Mouse (Mus musculus) lung, postnatal 4 days (tissue): ENCODE data around the gene Kiss1r.
A peak's percentile ranks its signal among the peaks of the same experiment; 100 is the strongest.

Experiments
- DNase-seq, 2 experiments: peaks; one replicate each; pipeline ENCODE4 v3.0.0; 2021

Gene Kiss1r

GRCm38 (mm10) chr10:79924998-79925784 is 8.4 kb downstream of the Kiss1r start:
- peak; percentile 91 to 95 for DNase-seq

GRCm38 (mm10) chr10:79925785-79926490 is 9.2 kb downstream of the Kiss1r start:
- DNase-seq, result no peak

GRCm38 (mm10) chr10:79926491-79927323 is 9.9 kb downstream of the Kiss1r start, which contains the start of gene Arid3a:
Gene Arid3a, plus strand, starts transcription at chr10:79927043.
- DNase-seq, result peak; percentile 95 to 96

- DNase-seq, result peak; percentile 78 to 83
Measured at GRCm38 (mm10) chr10:79927324-79928029, 10.7 kb downstream of the Kiss1r start.

- peak; percentile 75 to 84 for DNase-seq
Measured at GRCm38 (mm10) chr10:79928030-79928694, 11.4 kb downstream of the Kiss1r start.

GRCm38 (mm10) chr10:79928907-79929701 is 12.3 kb downstream of the Kiss1r start:
- no peak for DNase-seq

- no peak for DNase-seq
Measured at GRCm38 (mm10) chr10:79929967-79930825, 13.4 kb downstream of the Kiss1r start.

GRCm38 (mm10) chr10:79930826-79931186 is 14.0 kb downstream of the Kiss1r start:
- no peak for DNase-seq

- DNase-seq, result no peak
Measured at GRCm38 (mm10) chr10:79931797-79932196, 15.0 kb downstream of the Kiss1r start.

GRCm38 (mm10) chr10:79932736-79933135 is 16.0 kb downstream of the Kiss1r start:
- DNase-seq, result peak; percentile 82 to 94

- DNase-seq, result peak; percentile 53 to 64
Measured at GRCm38 (mm10) chr10:79933145-79933679, 16.4 kb downstream of the Kiss1r start.

- no peak for DNase-seq
Measured at GRCm38 (mm10) chr10:79933861-79934260, 17.1 kb downstream of the Kiss1r start.

GRCm38 (mm10) chr10:79934272-79934721 is 17.5 kb downstream of the Kiss1r start:
- peak; percentile 91 to 97 for DNase-seq

- no peak for DNase-seq
Measured at GRCm38 (mm10) chr10:79934794-79935569, 18.2 kb downstream of the Kiss1r start.

- peak in 1 of 2 experiments; percentile 46 for DNase-seq
Measured at GRCm38 (mm10) chr10:79936284-79936910, 19.6 kb downstream of the Kiss1r start.

GRCm38 (mm10) chr10:79936911-79937441 is 20.2 kb downstream of the Kiss1r start:
- peak; percentile 90 to 94 for DNase-seq

GRCm38 (mm10) chr10:79937775-79938526 is 21.2 kb downstream of the Kiss1r start:
- no peak for DNase-seq
